Mouse (Mus musculus) midbrain, embryonic 15.5 days (tissue): ENCODE measurements at regions not wholly inside any gene's neighbourhood (a gene's known extent, or its start where the extent isn't known, plus 50 kb on each side); places are given as distances from the start of the nearest gene placed in this dataset.

Experiments
- ATAC-seq: fragments of 200-750 bp; cut with Nextera tagmentation; replicated peaks from 2 replicates; pipeline ENCODE4 v1.8.0; 2017; ENCODE audit warnings: moderate TSS enrichment
- H3K27ac ChIP-seq: fragments of 300-500 bp; sonication (generic); 2 replicates; pipeline ENCODE4 v1.5.1; 2015; ENCODE audit warnings: mild to moderate bottlenecking, inconsistent platforms
- H3K27me3 ChIP-seq: fragments of 300-500 bp; sonication (generic); replicated peaks from 2 replicates; pipeline ENCODE4 v1.6.1; 2015; ENCODE audit warnings: inconsistent platforms
- H3K36me3 ChIP-seq: fragments of 300-500 bp; sonication (generic); replicated peaks from 2 replicates; pipeline ENCODE4 v1.6.1; 2015; ENCODE audit warnings: inconsistent platforms
- H3K4me1 ChIP-seq: fragments of 300-500 bp; sonication (generic); 2 replicates; pipeline ENCODE4 v1.6.1; 2015; ENCODE audit warnings: inconsistent platforms
- H3K4me2 ChIP-seq: fragments of 300-500 bp; sonication (generic); 2 replicates; pipeline ENCODE4 v1.6.1; 2015; ENCODE audit warnings: inconsistent platforms, mild to moderate bottlenecking, moderate library complexity
- H3K4me3 ChIP-seq: fragments of 300-500 bp; sonication (generic); 2 replicates; pipeline ENCODE4 v1.5.1; 2015; ENCODE audit warnings: mild to moderate bottlenecking, inconsistent platforms
- H3K9ac ChIP-seq: fragments of 300-500 bp; sonication (generic); 2 replicates; pipeline ENCODE4 v1.6.1; 2015; ENCODE audit warnings: mild to moderate bottlenecking, inconsistent platforms
- H3K9me3 ChIP-seq: fragments of 300-500 bp; sonication (generic); 2 replicates; pipeline ENCODE4 v1.6.1; 2016; ENCODE audit warnings: inconsistent platforms
- WGBS: fragments of 180-500 bp; shearing (Covaris S2); methylation state at CpG from one replicate; pipeline ENCODE4 v1.1.7; 2015; ENCODE audit warnings: mixed read lengths; 5-methylcytosine and 5-hydroxymethylcytosine counted together

- Histone ChIP-seq H3K4me3 (no peak overlapping the region), H3K27me3 (no peaks in the 10 kb centered on the region), H3K9ac (no peak overlapping the region), H3K9me3 (no peaks in the 10 kb centered on the region), H3K27ac (no peak overlapping the region), H3K4me1 (no peaks in the 10 kb centered on the region), H3K36me3 (no peaks in the 10 kb centered on the region), H3K4me2 (no peak overlapping the region)
- peak; percentile 60 for ATAC-seq
Measured at GRCm38 (mm10) chr1:145461128-145461527, 685.9 kb upstream of the Rgs18 start.

GRCm38 (mm10) chr1:145455522-145455921, 680.3 kb upstream of the Rgs18 start:
- 84% methylated on average over 2 of the region's 2 CpGs for WGBS

More at GRCm38 (mm10) chr1:145455522-145455921, 680.3 kb upstream of the Rgs18 start:
- H3K36me3 ChIP-seq, result no peaks in the 10 kb centered on the region
- no peak for ATAC-seq
- H3K4me2 ChIP-seq, result no peak overlapping the region
- H3K9me3 ChIP-seq, result no peaks in the 10 kb centered on the region
- H3K4me3 ChIP-seq, result no peak overlapping the region
- H3K4me1 ChIP-seq, result no peaks in the 10 kb centered on the region
- H3K27me3 ChIP-seq, result no peaks in the 10 kb centered on the region
- no peak overlapping the region for H3K9ac ChIP-seq
- H3K27ac ChIP-seq, result no peak overlapping the region
